In the genomic region with DNA sequence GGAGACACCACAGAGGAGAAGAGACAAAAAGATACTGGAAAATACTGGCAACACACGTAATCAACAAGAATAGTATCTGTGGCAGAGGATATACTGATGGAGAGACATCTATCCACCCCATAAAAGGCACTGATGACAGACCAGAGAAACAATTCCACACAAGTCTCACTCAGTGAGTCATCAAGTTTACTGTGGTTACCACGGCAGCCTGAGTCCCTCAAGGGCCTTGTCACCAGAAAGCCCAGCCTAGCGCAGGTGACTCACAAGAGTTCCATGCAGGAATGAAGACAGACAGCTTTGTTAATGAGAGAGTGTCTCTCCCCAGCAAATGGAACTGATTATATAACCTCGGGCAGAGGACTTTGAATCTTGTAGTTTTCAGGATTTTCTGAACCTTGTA, we compare ENCODE assay signal across 20 mouse cellular contexts.
A peak's percentile ranks its signal among the peaks of the same experiment; 100 is the strongest.
DNase-seq lines count a peak whose midpoint lies in the region; ATAC-seq and TF ChIP-seq lines count a peak whose summit lies in the region.
"Had no signal": no experiment of that assay in that cellular context is flagged by ENCODE, and none has a peak within 500 bp of the region (broad histone marks: within the 10 kb centered on the region; RNA-seq: fewer than 3 reads in every experiment).

No protein-coding gene starts in this region.

- no peak overlapping the region for H3K9ac ChIP-seq in forebrain, embryonic 13.5 days
- H3K9ac ChIP-seq: limb, embryonic 15.5 days; neural tube, embryonic 13.5 days had no signal

- 84% methylated on average over 4 of the region's 4 CpGs for WGBS in forebrain, embryonic 13.5 days

- in situ Hi-C loops in Patski (cut with MboI; ENCODE audit: low pct_unique_long_range_greater_than_20kb) = no loop called here

- no peaks in the 10 kb centered on the region for H3K9me3 ChIP-seq in forebrain, embryonic 13.5 days (replicated peaks)
- H3K9me3 ChIP-seq: G1E; limb, embryonic 15.5 days; midbrain, embryonic 10.5 days; neural tube, embryonic 13.5 days had no signal

- no peaks in the 10 kb centered on the region for H3K4me1 ChIP-seq in forebrain, embryonic 13.5 days
- H3K4me1 ChIP-seq: limb, embryonic 15.5 days; midbrain, embryonic 10.5 days; neural tube, embryonic 13.5 days had no signal

- no peak for DNase-seq in frontal cortex, postnatal 14 days (ENCODE audit: low spot score in 2 of 2)
- DNase-seq in 416B (ENCODE audit: low read depth) = peak; percentile 64
- DNase-seq in Patski (ENCODE audit: low read depth, low spot score) = peak; percentile 94
- no peak for DNase-seq in neural tube, embryonic 10.5 days (ENCODE audit: extremely low spot score, low spot score)
- DNase-seq in ovary, postnatal 14 days (ENCODE audit: low spot score) = no peak
- DNase-seq: cerebellum, postnatal 10 days; gastrocnemius, postnatal 14 days; heart, postnatal 36 days; kidney, adult 11 months; kidney, postnatal 10 days; right cerebral cortex, postnatal 4 days; thymus, postnatal 25 days had no signal

- H3K36me3 ChIP-seq in forebrain, embryonic 13.5 days (ENCODE audit: poor library complexity, severe bottlenecking) = no peaks in the 10 kb centered on the region; the same call in 1 of the 2 replicates
- H3K36me3 ChIP-seq: G1E; limb, embryonic 15.5 days; midbrain, embryonic 10.5 days; neural tube, embryonic 13.5 days had no signal

- TF ChIP-seq CTCF in Patski (IDR thresholded peaks at IDR 0.05) = no peak

- H3K27ac ChIP-seq in forebrain, embryonic 13.5 days = no peak overlapping the region
- H3K27ac ChIP-seq: limb, embryonic 15.5 days; midbrain, embryonic 10.5 days; neural tube, embryonic 13.5 days had no signal

- H3K4me3 ChIP-seq in forebrain, embryonic 13.5 days = no peak overlapping the region
- H3K4me3 ChIP-seq: limb, embryonic 15.5 days; midbrain, embryonic 10.5 days; neural tube, embryonic 13.5 days had no signal

- CTCF ChIA-PET in Patski (lab: Charles Lee) = interaction anchor here (0.7 to 1.0 kb wide), 2 partner anchors 30 to 138 kb away, joined by 3 read pairs; no protein-coding TSS in a partner anchor

- H3K27me3 ChIP-seq in Patski = no peaks in the 10 kb centered on the region
- H3K27me3 ChIP-seq in forebrain, embryonic 13.5 days = no peaks in the 10 kb centered on the region
- H3K27me3 ChIP-seq: limb, embryonic 15.5 days; neural tube, embryonic 13.5 days had no signal

- POLR2A ChIA-PET in Patski (lab: Charles Lee) = interaction anchor here (1.5 kb wide), 1 partner anchor 21 kb away, joined by 3 read pairs; no protein-coding TSS in a partner anchor

- H3K4me2 ChIP-seq in forebrain, embryonic 13.5 days = no peak overlapping the region
- H3K4me2 ChIP-seq: limb, embryonic 15.5 days; neural tube, embryonic 13.5 days had no signal

- ATAC-seq in frontal cortex, adult (ENCODE audit: low TSS enrichment) = peak; percentile 76
- ATAC-seq in Patski = peak; percentile 99
- ATAC-seq in common myeloid progenitor, adult 5-6 weeks (replicated peaks; ENCODE audit: low read depth, poor library complexity, severe bottlenecking) = peak; percentile 60; the same call in 1 of the 2 replicates
- no peak for ATAC-seq in forebrain, embryonic 13.5 days
- ATAC-seq: hindbrain, embryonic 16.5 days had no signal

Comparison
In these comparisons a context has a peak if more than half of its experiments do, and no peak if none do; other contexts are left out.
1. DNase-seq: peak in 416B (single experiment) and Patski (single experiment); none in frontal cortex, postnatal 14 days (0 of 2), neural tube, embryonic 10.5 days (single experiment) and ovary, postnatal 14 days (single experiment).